Mouse (Mus musculus) cerebellum, postnatal 4 days (tissue): ENCODE data around the gene Mdh1.

Experiments
- DNase-seq, 2 experiments: peaks; one replicate each; pipeline ENCODE4 v3.0.0; 2022; ENCODE audit warnings: low spot score in 2 of 2, mixed read lengths in 1 of 2

Mdh1 gene

DNA sequence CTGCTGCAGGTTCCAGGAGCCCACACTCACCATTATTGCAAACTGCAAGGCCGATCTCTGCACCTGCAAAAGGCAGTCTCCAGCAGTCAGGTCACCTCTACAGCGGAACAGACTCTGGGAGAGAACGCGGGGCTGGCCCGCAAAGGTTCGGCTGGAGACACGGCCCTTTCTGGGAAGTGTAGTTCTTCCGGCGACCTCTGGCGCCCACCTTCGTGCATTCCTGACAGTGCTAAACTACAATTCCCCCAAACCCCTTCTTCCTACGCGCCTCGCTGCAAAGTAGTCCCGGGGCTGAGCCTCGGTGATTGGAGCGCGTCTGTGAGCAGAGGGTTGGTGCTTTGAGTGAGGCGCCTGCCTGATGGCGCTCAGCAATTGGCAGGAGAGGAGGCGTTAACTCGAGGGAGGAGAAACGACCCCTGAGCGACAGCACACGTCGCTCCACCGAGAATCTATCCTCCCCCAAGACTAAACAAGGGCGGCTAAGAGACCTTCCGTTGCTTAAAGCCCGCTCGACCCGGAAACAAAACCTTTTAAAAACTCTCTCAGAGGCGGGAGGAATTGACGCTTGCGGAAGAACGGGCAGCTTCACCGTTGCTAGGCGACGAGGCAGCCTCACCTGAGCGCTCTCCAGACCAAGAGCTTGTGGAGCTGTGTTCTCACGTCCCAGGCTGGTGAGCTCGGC is at the start of gene Mdh1, which contains the start of gene Wdpcp:
Gene Mdh1 (minus strand): TSS at position 668 of the 682 bp plus-strand sequence.
Gene Wdpcp (plus strand): TSS at position 536 of the 682 bp plus-strand sequence.
- DNase-seq = peak; percentile 79 to 89

DNA sequence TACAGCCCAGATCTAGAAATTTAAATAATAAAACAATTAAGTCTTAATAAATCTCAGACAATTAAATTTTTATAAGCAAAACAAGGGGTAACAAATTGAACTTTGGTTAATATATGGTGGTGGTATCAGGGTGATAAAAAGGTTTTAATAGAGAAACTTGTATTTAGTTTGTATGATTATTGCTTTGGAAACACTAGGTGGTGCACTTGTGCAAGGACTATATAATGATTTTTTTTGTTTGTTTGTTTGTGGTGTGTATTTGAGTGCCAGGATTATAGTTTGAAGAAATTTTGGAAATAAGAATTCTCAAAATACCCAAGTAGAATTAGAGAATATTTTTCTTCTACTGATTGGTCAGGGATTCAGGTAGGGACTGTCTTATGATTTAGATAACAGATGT is 43.7 kb upstream of the Mdh1 start:
- no peak for DNase-seq

DNA sequence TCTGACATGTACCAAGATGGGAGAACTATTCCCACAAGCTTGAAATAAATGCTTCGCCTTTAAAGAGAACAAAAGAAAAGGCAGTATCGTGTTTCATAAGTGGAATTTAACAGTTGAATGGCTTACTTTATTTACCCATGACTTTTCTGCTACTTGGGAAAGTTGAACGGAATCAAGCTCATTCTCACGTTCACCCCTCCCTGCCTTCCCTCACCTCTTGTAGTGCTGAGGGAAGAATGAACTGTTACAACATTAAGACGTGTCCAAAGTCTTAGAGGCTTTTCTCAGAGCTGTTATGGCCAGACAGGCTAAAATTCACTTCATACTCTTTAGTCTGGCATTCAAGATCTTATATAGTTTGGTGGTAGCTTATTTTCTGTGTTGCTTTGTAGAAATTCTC is 30.3 kb upstream of the Mdh1 start:
- no peak for DNase-seq

DNA sequence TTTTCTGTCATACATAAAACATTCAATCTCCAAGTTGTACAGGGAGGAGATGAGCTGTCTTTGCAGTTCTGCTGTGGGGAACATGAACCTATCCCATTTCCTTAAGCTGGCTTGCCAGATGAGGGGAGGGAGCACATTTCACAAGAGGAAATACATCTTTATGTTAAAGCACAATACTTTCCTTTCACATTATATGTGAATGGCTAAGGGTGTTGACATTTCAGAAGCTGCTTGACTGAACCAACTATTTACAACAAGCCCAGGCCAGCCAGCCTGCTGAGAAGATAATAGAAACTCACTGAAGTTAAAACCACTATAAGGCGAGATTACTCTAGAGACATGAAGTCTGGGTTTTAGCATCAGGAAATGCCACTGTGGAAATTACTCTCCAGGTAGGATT is 11.1 kb upstream of the Mdh1 start:
- no peak for DNase-seq

DNA sequence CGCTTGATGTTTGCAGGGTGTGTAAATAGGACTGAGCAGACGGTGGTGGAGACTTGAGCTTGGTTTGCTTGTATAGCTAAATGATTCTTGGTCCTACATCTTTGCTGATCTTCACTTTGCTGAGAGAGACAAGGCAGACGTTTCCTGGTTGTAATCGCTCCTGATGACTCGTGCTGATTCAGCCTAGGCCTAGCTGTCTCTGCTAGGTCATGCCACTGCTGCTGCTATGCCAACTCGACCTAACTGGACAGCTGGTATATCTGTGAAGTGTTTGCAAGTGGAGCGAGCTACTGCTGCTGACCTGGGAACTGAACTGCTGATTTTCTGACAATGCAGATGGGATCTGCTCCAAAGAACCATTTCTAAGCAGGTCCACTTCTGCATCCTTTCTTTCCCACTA is 9.3 kb upstream of the Mdh1 start:
- DNase-seq = no peak

DNA sequence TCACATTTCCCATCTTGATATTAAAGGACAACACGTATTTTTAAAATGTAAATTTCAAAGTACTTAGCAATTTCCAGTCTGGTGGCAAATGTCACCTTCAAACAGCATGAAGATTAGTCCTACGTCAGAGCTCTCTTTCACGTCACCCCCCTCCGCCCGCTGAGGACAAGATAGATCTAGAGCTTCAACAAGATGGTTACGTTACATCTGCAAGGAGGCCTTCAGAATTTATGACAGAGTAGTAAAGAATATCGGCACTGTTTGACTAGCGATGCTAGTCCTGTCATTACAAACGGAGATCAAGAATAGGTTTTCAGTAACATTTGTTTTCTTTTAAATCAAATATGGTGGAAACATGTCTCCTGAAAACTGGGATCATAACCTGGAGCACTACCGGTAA is 1.2 kb downstream of the Mdh1 start:
- DNase-seq = no peak

DNA sequence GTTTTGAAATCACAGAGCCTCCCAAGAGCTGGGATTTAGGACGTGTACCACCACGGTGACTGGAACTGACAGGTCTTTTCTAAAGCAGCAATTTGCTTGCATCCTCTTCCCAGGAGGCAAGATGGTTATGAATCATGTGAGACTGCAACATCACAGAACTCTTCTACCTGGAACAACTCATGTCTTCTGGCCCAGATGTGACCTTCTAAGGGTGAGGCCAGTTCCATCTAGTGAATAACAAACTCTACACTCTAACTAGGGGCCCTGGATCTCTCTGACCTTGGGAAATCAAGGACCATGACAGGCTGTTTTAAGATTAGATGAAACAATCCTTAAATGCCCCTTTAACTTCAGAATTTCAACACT is 2.1 kb downstream of the Mdh1 start:
- no peak for DNase-seq

DNA sequence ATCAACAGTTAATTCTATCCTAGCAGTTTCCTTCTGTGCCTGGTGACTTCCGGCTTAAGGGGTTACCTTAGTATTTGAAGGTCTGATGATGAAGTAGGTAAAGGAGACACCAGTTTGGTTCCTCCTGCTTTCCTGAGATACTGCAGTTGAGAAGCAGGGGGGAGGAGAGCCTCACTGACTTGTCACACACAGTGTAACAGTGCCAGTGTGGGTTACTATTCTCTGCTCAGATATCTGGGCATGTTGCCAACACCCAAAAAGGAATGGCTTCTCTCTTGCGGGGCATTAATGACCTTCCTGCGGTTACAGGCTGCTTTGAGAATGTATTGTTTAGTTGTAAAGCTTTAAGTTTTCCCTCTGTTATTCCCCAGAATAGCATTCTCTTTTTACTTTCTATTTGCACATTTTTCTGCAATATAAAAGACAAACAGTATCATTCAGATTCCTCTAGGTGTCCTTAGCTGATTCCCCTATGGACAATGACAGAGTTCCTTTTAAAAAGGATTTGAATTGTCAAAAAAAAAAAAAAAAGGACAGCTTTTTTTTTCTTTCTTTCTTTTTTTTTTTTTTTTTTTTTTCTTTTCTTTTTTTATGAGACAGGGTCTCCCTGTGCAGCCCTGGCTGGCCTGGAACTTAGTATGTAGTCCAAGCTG is 2.6 kb downstream of the Mdh1 start:
- no peak for DNase-seq

DNA sequence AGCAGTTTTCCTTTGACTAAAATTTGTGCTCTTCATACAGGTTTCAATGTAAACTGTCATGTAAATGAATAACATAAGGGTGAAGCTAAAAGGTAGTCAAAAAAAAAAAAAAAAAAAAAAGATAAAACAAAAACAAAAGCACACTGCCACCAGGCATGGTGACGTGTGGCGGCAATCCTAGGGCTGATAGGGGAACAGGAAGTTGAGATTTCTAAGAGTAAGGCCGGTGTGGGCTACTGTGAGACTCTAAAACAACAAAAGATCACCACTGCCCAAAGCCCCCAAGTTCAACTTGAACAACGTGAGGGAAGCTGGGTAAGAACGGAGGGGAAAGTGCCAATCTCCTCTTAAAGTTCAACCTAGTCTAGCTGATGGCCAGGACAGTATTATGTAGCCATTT is 3.2 kb downstream of the Mdh1 start:
- DNase-seq = no peak

DNA sequence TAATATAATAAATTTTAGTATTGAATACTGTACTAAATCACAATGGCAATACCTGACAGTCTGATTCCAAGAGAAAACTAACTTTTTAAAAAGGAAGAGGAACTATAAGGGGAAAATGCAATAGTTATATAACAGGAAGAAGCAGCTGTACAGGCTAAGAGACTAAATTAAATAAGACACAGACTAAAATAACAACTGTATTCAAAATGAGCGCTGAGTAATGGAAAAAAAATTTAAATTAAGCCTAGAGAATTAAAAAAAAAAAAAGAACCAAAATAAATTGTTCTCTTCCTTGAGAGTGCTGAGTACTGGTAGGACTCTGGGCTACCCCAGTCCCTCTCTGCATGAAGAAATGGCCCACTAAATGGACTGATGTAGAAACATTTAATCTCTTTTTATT is 4.4 kb downstream of the Mdh1 start:
- no peak for DNase-seq

DNA sequence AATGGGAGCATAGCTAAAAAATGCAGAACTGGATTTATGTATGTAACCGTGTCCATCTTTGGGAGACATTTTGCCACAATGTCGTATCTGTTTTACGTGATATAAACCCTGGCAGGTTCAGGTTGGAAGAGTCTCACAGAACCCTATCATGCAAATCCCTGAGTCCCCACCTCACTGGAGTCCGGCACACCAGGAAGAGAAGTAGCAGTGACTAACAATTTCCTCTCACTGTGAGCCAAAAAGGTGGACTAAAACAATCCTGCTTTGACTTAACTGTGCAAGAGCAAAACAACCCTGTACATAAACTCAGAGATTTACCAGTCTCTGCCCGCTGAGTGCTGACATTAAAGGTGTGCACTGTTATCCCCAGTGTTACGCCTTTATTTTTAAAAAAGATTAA is 5.2 kb downstream of the Mdh1 start:
- DNase-seq = no peak

DNA sequence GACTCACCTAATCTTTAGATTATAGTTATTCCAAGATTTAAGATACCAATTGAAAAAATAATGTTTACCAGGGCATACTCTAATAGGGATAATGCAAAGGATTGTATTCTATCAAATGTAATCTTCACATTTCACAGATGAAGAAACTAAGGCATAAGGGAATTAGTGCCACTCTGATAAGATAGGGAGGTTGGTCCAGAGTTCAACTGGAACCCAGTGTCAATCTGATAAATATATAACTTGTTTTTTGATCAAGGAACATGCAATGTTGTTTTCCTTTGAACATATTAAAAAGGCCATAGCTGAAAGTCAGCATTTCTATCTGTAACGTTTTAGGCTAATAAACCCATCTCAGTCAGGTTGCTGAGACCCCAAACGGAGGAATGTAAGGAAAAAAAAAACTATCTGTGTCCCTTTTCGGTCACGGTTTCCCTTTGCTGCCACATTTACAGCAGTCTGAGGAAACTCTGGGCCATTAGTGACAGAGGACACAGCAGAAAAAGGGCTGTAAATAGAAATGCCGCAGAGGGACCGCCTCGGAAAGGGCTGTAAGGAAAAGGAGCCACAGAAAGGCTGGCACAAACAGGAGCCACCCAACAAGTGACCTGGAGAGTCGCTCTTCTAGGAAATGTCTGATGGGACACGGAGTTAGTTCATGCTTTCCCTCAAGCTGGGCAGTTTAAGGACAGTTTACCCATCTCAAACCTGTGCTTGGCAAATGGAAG is 7.3 kb downstream of the Mdh1 start:
- no peak for DNase-seq

DNA sequence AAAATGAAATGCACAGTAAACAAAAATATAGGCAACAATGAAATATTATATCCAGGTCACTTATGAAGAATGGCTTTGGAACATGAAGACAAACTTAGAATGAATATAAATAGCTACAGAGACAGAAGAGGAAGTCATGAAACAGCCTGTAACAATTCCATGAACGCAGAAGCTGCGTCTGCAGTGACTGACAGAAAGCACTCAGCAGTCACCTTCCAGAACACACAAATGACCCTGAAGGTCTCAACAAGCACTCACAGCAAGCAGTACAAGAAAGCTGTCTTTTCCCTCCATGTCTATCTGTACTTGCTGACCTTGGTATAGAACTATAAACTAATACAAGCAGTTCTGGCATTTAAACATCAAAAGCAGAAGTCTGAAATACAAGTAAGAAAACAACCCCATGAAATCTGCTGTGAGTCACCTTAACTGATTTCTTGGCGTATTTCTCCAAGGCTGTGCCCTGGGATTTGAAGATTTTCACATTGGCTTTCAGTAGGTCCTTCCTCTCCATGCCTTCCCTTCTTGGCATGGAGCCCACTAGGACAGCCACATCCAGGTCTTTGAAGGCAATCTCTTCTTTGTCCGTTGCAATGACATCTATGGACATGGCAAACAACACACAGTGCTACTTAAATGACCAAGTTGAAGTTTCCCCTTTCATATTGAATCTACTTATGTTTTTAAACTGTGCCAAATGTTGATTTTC is 8.4 kb downstream of the Mdh1 start:
- DNase-seq = no peak

DNA sequence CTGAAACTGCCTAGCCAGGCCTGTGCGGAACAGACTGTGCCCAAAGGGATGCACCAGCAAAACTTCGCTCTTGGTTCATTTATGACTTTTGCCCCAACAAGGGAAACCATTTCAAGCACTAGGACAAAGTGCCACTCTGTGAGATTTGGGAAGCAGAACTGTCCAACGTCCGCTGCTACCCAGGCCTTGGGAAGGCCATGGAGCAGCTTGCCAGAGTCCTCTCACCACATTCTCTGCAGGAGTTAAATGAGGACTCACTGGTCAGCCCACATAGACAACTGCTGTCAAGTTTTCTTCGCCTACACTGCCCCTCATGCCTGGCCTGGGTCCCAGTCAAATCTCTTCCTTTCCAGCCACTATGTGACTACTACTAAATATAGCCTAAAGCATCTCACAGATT is 10.8 kb downstream of the Mdh1 start:
- no peak for DNase-seq

DNA sequence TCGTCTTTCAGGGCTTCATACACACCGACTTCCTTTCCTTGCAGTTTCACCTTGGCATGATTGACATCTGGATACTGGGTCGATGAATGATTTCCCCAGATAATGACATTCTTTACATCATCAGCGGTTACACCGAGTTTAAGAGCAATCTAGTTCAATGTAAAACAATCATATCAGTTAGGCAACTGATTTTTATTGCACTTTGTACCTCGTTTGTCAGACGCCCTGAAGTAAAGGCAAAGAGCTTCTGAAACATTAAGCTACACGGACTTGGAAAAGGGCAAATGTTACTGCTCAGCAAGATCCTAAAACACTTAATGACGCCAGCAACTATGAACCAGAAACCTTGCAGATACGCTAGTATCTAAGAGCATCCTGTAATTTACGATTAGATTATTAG is 12.4 kb downstream of the Mdh1 start:
- DNase-seq = no peak

DNA sequence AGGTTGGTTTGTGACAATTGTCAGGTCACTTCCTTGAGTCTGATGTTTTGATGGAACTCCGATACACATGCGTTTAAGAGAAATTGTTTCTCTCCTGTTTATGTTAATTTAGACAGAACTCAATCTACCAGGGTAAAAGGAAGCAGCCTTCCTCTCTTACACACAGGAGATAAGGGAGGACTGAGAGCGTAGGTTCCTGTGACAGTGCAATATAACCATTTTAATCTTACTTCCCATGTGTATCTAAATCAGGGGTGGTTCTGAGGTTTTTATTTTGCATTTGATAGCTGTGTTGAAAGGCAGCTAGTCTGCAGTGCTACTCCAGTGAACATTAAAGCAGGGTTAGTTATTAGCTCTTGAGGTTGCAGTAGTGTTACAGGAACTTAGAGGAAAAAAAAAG is 20.1 kb downstream of the Mdh1 start:
- DNase-seq = no peak

DNA sequence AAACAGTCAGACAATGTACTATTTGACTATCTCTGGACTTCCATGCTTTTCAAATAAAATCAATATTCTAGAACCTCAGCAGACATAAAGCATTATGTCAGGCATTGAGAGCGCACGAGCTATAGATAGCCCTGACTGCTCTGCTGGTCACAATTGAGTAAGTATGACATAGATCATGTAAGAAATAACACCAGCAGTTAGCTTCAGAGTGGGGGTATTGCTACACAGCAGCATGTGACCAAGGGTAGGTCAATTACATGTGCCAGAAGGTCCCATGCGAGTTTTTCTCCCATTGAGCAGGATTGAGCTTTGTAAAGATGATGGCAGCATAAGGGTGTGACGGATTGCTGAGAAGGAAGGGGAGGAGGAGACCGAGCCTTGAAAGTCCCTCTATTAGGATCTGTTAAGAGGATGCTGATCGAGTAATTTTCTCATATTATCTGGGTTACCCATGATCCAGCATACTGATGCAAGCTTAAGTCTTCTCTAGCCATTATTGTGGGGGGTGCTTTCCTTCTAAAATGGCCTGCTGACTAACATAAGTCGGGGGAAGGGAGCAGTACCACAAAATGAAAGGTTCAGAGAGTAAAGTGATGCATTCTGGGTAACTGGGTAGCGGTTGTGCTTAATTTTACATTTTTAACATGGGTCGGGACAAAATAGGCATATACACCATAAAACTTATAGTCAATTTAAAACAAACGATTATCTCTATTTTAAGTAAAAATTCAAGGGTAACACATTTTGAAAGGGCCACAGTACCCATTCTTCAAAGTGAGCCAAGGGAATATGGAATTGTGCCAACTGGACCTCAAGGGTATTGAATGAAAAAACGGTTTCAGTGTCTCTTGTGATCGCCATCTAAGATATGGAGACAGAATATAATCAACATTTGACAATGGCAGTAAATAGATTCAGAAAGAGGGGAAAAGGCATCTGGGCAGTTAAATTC is 21.7 kb downstream of the Mdh1 start:
- no peak for DNase-seq

DNA sequence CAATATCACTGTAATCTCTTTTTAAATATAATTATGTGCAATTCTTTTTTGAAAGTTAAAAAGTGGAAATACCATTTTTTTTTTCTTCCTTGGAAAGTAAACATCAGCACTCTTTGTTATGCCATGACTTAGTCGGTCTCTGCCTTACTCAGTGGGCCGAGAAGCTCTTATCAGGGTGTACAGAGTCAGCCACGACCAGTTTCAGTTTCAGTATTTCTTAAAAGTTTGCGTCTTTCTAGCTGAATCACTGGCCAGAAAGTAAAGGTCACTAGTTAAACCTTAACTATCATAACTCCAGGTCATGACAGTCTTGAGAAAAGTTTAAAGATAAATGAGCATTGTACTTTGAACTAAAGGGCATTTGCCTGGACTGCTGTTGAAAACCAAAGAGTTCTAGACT is 22.4 kb downstream of the Mdh1 start:
- DNase-seq = no peak

DNA sequence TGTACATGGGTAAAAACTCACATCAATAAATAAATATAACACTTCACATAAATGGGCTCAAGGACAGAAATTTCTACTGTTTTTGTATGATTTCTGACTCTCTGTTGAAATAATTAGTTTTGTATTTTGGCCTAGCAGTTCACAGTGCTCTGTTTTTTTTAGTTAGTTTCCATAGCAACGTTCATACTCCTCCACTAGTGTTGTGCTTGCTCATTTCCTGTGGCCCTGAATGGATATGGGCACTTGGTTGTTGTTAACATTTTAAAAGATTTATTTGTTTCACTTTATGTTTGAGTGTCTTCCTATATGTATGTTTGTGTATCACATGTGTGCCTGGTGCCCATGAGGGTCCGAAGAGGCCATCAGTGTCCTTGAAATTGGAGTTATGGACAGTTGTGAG is 23.1 kb downstream of the Mdh1 start:
- no peak for DNase-seq

DNA sequence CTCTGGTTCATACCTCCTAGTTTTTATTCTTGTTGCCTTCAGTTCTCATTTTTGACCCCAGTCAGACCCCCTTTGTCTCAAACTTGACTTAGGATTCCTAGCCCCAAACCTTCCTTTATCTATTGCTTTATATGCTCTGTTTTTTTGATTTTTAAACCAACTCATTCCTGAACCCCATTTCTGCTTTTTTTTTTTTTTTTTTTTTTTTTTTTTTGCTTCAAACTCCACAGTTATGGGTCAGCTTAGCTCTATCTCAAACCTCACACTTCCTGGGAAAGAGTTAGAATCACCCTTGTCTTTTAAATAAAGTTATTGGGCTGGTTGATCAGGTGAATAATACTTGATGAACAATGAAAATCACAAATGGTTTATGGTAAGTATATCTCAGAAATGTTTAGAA is 24.6 kb downstream of the Mdh1 start:
- no peak for DNase-seq

DNA sequence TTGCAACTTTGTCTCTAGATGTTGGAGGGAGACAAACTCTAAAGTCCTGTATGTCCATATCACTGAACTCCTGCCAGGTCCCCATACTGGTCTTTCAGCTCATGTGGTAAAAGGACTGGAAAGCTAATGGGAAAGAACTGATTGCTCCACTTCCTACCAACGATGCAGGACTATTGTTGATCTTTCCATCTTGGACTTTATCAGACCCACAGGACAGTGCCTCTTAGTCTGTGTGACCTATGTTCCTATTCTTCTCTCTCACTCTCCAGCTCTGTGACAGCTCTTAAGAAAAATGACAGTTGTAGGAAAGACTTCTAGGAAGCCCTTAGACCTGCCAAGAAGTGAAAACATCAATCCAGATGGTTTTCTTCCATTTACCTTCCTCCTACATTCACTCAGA is 25.5 kb downstream of the Mdh1 start:
- DNase-seq = no peak
